Mouse (Mus musculus) ovary, postnatal 10 days (tissue): ENCODE data around the gene Brdt.

Source experiments
- DNase-seq: peaks from one replicate; pipeline ENCODE4 v3.0.0; 2022; ENCODE audit warnings: low spot score

Gene Brdt

DNA sequence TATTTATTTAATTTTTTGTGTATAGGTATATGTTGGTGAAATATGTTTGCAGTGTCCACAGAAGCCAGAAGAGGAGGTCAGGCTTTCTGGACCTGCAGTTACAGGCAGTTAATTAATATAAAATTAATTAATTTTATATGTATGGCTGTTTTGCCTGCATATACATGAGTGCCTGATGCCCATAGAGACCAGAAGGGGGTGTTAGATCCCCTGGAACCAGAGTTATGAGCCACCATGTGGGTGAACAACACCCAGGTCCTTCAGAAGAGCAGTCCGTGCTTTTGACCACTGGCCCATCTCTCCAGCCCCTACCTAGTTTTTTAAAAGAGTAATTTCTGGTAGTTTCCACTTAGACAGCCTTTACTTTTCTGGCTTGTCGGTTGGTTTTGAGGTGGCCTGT lies 81.3 kb downstream of the Brdt start:
- DNase-seq, result no peak

DNA sequence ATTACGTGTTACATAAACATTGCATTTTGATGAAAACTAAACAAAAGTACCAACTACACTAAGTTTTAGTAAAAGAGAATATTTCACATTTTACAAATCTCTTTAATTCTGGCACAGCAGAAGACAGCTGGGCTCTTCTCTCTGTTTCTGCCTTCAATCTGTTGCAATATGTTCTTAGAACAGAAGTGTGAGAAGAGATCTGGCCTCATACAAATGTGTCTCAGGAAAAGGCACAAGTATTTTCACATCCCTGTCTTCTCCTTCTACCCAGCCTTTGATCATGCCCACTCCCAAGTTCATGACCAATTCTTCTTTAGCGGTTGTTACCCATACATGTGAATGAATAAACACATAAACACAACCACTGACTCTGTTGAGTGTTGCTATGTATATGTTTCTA lies 84.1 kb downstream of the Brdt start:
- DNase-seq, result no peak

DNA sequence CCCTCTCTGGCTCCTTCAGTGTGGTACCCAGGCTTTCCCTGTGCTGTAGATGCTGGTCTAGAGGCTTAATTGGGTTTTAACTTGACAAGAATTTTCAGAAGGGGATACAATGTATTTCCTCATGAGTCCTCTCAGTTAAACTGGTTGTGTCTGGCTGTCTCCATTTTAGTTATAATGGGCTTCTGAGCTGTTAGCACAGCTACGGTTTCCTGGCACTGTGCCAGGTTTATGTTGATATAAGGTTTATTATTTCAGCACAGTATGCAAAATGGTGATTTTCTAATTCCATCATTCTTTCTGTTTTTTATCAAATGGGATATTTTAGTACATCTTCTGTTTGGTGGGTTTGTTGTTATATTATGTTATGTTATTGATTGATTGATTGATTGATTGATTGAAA lies 90.7 kb downstream of the Brdt start:
- DNase-seq, result no peak

DNA sequence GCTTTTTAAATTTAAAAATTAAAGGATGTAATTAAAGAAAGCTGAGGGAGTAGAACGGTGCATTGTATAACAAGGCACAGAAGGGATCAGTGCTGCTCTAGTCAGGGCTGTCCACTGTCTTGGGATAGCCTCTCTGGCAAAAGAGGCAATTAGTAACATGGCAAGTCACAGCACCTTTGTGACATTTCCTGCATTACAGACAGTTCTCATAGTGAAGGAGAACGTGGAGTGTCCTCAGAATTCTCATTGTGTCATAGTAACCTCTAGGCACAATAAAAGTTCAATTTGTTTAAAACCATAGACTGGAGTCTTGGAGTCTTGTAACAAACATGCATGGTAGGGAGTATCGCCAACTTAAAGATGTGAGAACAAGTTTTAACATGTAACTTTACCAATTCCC lies 100.3 kb downstream of the Brdt start, which contains the start of gene Lpcat2b:
Gene Lpcat2b (plus strand): TSS at position 301 of the 400 bp plus-strand sequence.
- DNase-seq, result no peak

DNA sequence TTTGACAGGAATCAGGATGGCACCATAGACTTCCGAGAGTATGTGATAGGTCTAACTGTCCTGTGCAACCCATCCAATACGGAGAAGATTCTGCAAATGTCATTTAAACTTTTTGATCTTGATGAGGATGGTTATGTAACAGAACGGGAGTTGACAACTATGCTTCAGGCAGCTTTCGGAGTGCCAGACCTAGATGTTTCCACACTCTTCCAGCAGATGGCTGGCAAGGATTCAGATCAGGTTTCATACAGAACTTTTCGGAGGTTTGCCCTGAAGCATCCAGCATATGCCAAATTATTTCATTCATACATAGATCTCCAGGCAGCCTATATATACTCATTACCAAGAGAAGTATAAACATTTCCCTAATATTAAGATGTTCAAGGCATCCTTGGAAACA lies 103.0 kb downstream of the Brdt start:
- DNase-seq, result no peak

DNA sequence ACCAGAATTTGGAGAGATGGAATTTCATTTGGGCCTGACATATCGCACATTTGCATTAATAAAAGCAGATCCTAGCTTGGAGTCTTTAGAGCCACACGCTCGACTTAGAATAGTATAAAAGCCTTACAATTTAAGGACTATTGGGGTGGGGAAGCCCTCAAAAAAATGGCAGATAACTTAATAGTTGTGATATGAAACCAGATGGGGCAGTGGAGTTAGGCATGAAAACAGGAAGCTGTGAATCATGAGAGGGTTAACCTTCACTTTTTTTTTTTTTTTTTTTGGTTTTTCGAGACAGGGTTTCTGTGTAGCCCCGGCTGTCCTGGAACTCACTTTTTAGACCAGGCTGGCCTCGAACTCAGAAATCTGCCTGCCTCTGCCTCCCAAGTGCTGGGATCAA lies 105.2 kb downstream of the Brdt start:
- no peak for DNase-seq
